Mouse (Mus musculus) MEL (cell line): ENCODE data around the gene Pf4. TPM values are rescaled to one million over a fixed set of nuclear protein-coding genes. Genes with fewer than 3 reads are reported as not detected.

Source experiments
- DNase-seq: peaks from one replicate; pipeline ENCODE4 v3.0.0; 2011; ENCODE audit warnings: low read depth, low spot score
- H3K27ac ChIP-seq: 2 replicates; pipeline ENCODE4 v1.5.1; 2012; ENCODE audit warnings: low read depth, mild to moderate bottlenecking, control low read depth, low read length, moderate library complexity; ENCODE audit not compliant: control insufficient read depth
- H3K27me3 ChIP-seq, 2 experiments: fragments of 150-350 bp in 1 of 2; sonication (generic) in 1 of 2; 2 replicates each; pipeline ENCODE4 v1.6.1; 2012; ENCODE audit warnings: low read length in 2 of 2, mild to moderate bottlenecking in 2 of 2, improper control_type of control experiment in 1 of 2, moderate library complexity in 1 of 2; ENCODE audit not compliant: insufficient read depth in 2 of 2, control insufficient read depth in 1 of 2
- H3K36me3 ChIP-seq, 2 experiments: 2 replicates each; pipeline ENCODE4 v1.6.1; 2012 to 2014; ENCODE audit warnings: low read length in 2 of 2, improper control_type of control experiment in 1 of 2, inconsistent platforms in 1 of 2, mild to moderate bottlenecking in 1 of 2; ENCODE audit not compliant: insufficient read depth in 2 of 2, control insufficient read depth in 1 of 2
- H3K4me1 ChIP-seq, 2 experiments: fragments of 150-350 bp in 1 of 2; sonication (generic) in 1 of 2; 2 replicates each; pipeline ENCODE4 v1.6.1; 2012; ENCODE audit warnings: low read length in 2 of 2, improper control_type of control experiment in 1 of 2, mild to moderate bottlenecking in 1 of 2; ENCODE audit not compliant: insufficient read depth in 2 of 2, control insufficient read depth in 1 of 2
- H3K4me3 ChIP-seq, 2 experiments: fragments of 150-350 bp in 1 of 2; sonication (generic) in 1 of 2; 2 replicates each; pipeline ENCODE4 v1.5.1; 2012; ENCODE audit warnings: low read depth in 2 of 2, low read length in 2 of 2, mild to moderate bottlenecking in 2 of 2, moderate library complexity in 2 of 2, control low read depth in 1 of 2, improper control_type of control experiment in 1 of 2; ENCODE audit not compliant: control insufficient read depth in 1 of 2, insufficient read depth in 1 of 2
- H3K79me2 ChIP-seq: 2 replicates; pipeline ENCODE4 v1.6.1; 2012; ENCODE audit warnings: mild to moderate bottlenecking, low read length, moderate library complexity; ENCODE audit not compliant: control insufficient read depth, poor library complexity, insufficient read depth
- H3K9ac ChIP-seq: 2 replicates; pipeline ENCODE4 v1.6.1; 2012; ENCODE audit warnings: low read depth, mild to moderate bottlenecking, control low read depth, low read length, moderate library complexity; ENCODE audit not compliant: control insufficient read depth, poor library complexity, severe bottlenecking
- H3K9me3 ChIP-seq: fragments of 150-350 bp; sonication (generic); replicated peaks from 2 replicates; pipeline ENCODE4 v1.6.1; 2012; ENCODE audit warnings: mild to moderate bottlenecking, low read length, improper control_type of control experiment, moderate library complexity; ENCODE audit not compliant: insufficient read depth
- ELF1 ChIP-seq: IDR thresholded peaks from 2 replicates; pipeline ENCODE4 v1.6.1; 2014; ENCODE audit warnings: low read depth, mild to moderate bottlenecking, inconsistent platforms, low read length, improper control_type of control experiment, moderate library complexity
- EP300 ChIP-seq, 2 experiments: IDR thresholded peaks; 2 replicates each; pipeline ENCODE4 v1.6.1; 2011; ENCODE audit warnings: improper control_type of control experiment in 2 of 2, low read length in 2 of 2, low read depth in 1 of 2, mild to moderate bottlenecking in 1 of 2
- GATA1 ChIP-seq: IDR thresholded peaks from 2 replicates; pipeline ENCODE4 v1.6.1; 2011; ENCODE audit warnings: low read depth, low read length, improper control_type of control experiment
- HCFC1 ChIP-seq: IDR thresholded peaks from 2 replicates; pipeline ENCODE4 v1.6.1; 2012; ENCODE audit warnings: low read depth, mild to moderate bottlenecking, inconsistent platforms, low read length, improper control_type of control experiment, moderate library complexity
- KAT2A ChIP-seq: conservative IDR thresholded peaks from 2 replicates; pipeline ENCODE4 v1.6.1; 2012; ENCODE audit warnings: low read depth, low read length, improper control_type of control experiment, inconsistent platforms
- MAZ ChIP-seq: IDR thresholded peaks from 2 replicates; pipeline ENCODE4 v1.6.1; 2012; ENCODE audit warnings: low read depth, mild to moderate bottlenecking, inconsistent platforms, low read length, improper control_type of control experiment
- MXI1 ChIP-seq: IDR thresholded peaks from 2 replicates; pipeline ENCODE4 v1.6.1; 2011; ENCODE audit warnings: mild to moderate bottlenecking, low read depth, low read length, improper control_type of control experiment
- NELFE ChIP-seq: IDR thresholded peaks from 2 replicates; pipeline ENCODE4 v1.6.1; 2011; ENCODE audit warnings: low read depth, low read length, improper control_type of control experiment
- NRF1 ChIP-seq: IDR thresholded peaks from 2 replicates; pipeline ENCODE4 v1.6.1; 2014; ENCODE audit warnings: low read depth, mild to moderate bottlenecking, inconsistent platforms, low read length, improper control_type of control experiment, moderate library complexity; ENCODE audit not compliant: poor library complexity, insufficient read depth, severe bottlenecking
- RCOR1 ChIP-seq: IDR thresholded peaks from 2 replicates; pipeline ENCODE4 v1.6.1; 2012; ENCODE audit warnings: low read depth, mild to moderate bottlenecking, inconsistent platforms, low read length, improper control_type of control experiment
- SMC3 ChIP-seq: IDR thresholded peaks from 2 replicates; pipeline ENCODE4 v1.6.1; 2011; ENCODE audit warnings: low read depth, low read length, improper control_type of control experiment
- TCF12 ChIP-seq: IDR thresholded peaks from 2 replicates; pipeline ENCODE4 v1.6.1; 2014; ENCODE audit warnings: low read depth, mild to moderate bottlenecking, inconsistent platforms, low read length, improper control_type of control experiment, moderate library complexity
- ZMIZ1 ChIP-seq: IDR thresholded peaks from 2 replicates; pipeline ENCODE4 v1.6.1; 2012; ENCODE audit warnings: low read depth, mild to moderate bottlenecking, inconsistent platforms, low read length, improper control_type of control experiment, moderate library complexity
- ZNF384 ChIP-seq: IDR thresholded peaks from 2 replicates; pipeline ENCODE4 v1.6.1; 2012; ENCODE audit warnings: low read depth, mild to moderate bottlenecking, inconsistent platforms, low read length, improper control_type of control experiment
- polyA plus RNA-seq, 2 experiments: library from polyadenylated mRNA; stranded (reverse) in 1 of 2; unstranded in 1 of 2; fragments of >175 nt in 1 of 2; fragments of >200 nt in 1 of 2; gene quantifications; 2 replicates each; pipeline versions ENCODE4 v1.2.1 to v1.2.4; 2012; ENCODE audit warnings: low replicate concordance in 2 of 2, low read depth in 1 of 2; ENCODE audit not compliant: insufficient read length in 2 of 2, insufficient read depth in 1 of 2, missing spikeins in 1 of 2
- total RNA-seq: library from RNA; depleted of rRNA; stranded (reverse); fragments of 300-350 nt; gene quantifications from 2 replicates; pipeline ENCODE4 v1.2.3, GENCODE M21; 2012

Gene Pf4
- total and polyA plus RNA-seq, 3 experiments = 283 to 393 TPM; not detected in 1

DNA sequence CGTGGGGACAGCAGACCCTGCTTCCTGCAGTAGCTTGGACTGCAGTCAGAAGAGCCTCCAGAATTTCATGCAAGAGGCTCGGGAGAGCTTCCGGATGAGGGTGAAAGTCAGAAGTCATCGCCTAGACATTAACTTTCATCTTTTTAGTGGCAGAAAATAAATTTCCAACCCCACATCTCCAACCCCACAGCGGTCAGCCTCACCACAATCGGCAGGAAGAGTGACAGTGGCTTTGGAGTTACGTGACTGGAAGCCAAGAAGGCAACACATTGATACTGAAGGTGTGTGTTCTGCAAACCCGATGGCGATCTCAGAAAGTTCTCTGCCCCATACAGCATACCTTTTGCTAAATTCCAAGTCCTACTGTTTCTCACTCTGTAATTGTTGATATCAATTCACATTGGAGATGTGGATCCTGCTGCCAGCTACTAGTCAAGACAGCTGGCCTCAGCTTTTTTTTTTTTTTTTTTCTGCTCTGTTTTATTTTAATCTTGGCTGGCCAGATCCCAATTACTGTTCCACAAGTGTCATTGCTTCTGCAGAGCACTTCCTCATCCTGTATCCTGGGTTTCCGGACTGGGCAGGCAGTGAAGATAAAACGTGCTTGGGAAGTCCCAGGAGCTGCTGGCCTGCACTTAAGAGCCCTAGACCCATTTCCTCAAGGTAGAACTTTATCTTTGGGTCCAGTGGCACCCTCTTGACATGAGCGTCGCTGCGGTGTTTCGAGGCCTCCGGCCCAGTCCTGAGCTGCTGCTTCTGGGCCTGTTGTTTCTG, at the start of gene Pf4 (continued):
- TF ChIP-seq NRF1 (no peak), MXI1 (peak; percentile 66), ZMIZ1 (no peak), MAZ (no peak), EP300 (IDR thresholded peaks at IDR 0.05; ENCODE audit: low read depth in 1 of 2, low read length in 2 of 2) (peak; percentile 90 to 91)

GRCm38 (mm10) chr5:90722656-90723055, 49.6 kb upstream of the Pf4 start:
- Histone ChIP-seq H3K9me3 (no peaks in the 10 kb centered on the region), H3K27ac (no peak overlapping the region), H3K9ac (no peak overlapping the region), H3K79me2 (no peaks in the 10 kb centered on the region), H3K27me3 (no peaks in the 10 kb centered on the region; a peak in 2 of 4 replicates)
- TF ChIP-seq RCOR1 = no peak
- TF ChIP-seq NELFE = no peak
- no peak for TF ChIP-seq HCFC1
- 0 out of 2 replicates have a peak, but pooled peaks have one; percentile 50 for TF ChIP-seq GATA1
- no peak for TF ChIP-seq SMC3
- TF ChIP-seq, all 39 proteins: peak for 1
- peaks cover 0 to 7% of the 10 kb centered on the region in 2 experiments; a peak in 2 of 4 replicates for H3K36me3 ChIP-seq
- peak; percentile 51 for DNase-seq
- peaks cover 0 to 3% of the 10 kb centered on the region in 2 experiments; a peak in 1 of 4 replicates for H3K4me1 ChIP-seq
- no peak overlapping the region for H3K4me3 ChIP-seq

DNA sequence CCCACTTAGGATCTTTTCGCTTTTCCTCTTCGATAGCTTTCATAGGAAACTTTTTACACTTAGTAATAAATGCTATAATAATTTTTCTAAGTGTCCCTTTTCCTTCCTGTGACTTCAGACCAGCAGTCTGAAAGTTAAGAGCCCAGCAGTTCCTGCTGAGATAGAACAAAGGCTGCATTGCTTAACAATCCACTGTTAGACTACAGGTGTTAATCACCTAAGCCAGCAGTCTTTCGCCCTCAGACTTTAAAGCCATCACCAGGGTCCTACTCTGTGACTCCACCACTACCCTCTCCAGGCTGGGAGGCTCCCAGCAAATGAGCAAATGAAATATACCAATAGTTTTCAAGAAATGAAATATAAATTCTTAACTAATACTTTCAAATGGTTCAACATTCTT, 44.0 kb upstream of the Pf4 start:
- TF ChIP-seq ZNF384 = no peak
- TF ChIP-seq ELF1 = no peak
- TF ChIP-seq TCF12 = no peak
- TF ChIP-seq KAT2A = no peak
- peaks cover 2% of the 10 kb centered on the region in 2 experiments; a peak in 3 of 4 replicates for H3K27me3 ChIP-seq
- H3K79me2 ChIP-seq = no peaks in the 10 kb centered on the region
- H3K36me3 ChIP-seq = no peaks in the 10 kb centered on the region
- H3K4me3 ChIP-seq = no peak overlapping the region
- no peaks in the 10 kb centered on the region for H3K4me1 ChIP-seq
- H3K9ac ChIP-seq = no peak overlapping the region
- no peak overlapping the region for H3K27ac ChIP-seq
- H3K9me3 ChIP-seq = no peaks in the 10 kb centered on the region
- no peak for DNase-seq
